Mouse (Mus musculus): Measurements from ENCODE around the gene Rpap1. TPM values are rescaled to one million over a fixed set of nuclear protein-coding genes. Genes with fewer than 3 reads are reported as not detected.
A peak's percentile ranks its signal among the peaks of the same experiment; 100 is the strongest.

The Rpap1 gene
- 10 to 100 TPM; 13.2 to 13.3 TPM for total RNA-seq (2021)
- long read RNA-seq, experiment 1, full-length matches to known transcripts, result 5 of 13 reads
- long read RNA-seq, experiment 1, partial matches to known transcripts, result 7 of 13 reads
- long read RNA-seq, experiment 1, other reads (novel, unspliced or antisense), result 1 of 13 reads
- long read RNA-seq, experiment 2, full-length matches to known transcripts, result 1 of 12 reads
- long read RNA-seq, experiment 2, partial matches to known transcripts, result 10 of 12 reads
- long read RNA-seq, experiment 2, other reads (novel, unspliced or antisense), result 1 of 12 reads

GRCm38 (mm10) chr2:119787206-119787883 lies at the start of gene Rpap1:
Gene Rpap1 (minus strand): TSS chr2:119787537.
- intact Hi-C loops (cut with DNase I), result no loop called here
- DNase-seq, result peak; percentile 84 to 89

DNA sequence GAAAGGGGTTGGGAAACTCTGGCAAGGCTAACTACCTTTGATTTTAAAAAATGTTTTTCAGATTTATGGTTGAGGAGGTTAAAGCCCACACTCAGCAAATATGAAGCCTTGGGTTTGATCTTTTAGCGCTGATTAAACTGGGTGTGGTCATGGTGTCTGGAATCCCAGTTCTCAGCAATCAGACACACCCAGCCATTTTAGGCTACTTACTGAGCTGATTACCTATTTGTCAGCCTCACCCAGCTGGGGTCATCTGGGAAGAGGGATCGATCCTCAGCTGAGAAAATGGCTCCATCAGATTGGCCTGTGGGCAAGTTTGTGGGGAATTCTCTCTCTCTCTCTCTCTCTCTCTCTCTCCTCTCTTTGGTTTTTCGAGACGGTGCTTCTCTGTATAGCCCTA lies 46.9 kb upstream of the Rpap1 start:
- intact Hi-C loops (cut with DNase I), result no loop called here
- no peak for DNase-seq

DNA sequence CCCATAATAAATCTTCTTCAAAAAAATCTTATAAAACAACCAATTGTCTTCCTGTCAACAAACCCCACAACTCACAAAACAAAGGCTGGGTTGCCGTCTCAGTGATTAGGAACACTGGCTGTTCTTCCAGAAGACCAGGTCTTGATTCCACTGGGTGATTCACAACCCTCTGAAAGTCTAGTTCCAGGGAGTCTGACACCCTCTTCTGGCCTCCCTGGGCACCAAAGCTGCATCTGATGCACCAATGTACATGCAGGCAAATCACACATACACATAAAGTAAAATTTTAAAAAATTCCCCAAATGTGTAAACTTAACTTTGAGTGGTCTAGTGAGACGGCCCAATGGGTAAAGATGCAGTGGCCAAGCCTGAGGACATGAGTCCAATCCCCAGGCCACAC lies 43.2 kb upstream of the Rpap1 start:
- intact Hi-C loops (cut with DNase I), result no loop called here

GRCm38 (mm10) chr2:119821136-119821535 lies 33.8 kb upstream of the Rpap1 start:
- intact Hi-C loops (cut with DNase I), result no loop called here
- no peak for DNase-seq

More for the DNA sequence above, 43.2 kb upstream of the Rpap1 start:
- DNase-seq, result no peak

DNA sequence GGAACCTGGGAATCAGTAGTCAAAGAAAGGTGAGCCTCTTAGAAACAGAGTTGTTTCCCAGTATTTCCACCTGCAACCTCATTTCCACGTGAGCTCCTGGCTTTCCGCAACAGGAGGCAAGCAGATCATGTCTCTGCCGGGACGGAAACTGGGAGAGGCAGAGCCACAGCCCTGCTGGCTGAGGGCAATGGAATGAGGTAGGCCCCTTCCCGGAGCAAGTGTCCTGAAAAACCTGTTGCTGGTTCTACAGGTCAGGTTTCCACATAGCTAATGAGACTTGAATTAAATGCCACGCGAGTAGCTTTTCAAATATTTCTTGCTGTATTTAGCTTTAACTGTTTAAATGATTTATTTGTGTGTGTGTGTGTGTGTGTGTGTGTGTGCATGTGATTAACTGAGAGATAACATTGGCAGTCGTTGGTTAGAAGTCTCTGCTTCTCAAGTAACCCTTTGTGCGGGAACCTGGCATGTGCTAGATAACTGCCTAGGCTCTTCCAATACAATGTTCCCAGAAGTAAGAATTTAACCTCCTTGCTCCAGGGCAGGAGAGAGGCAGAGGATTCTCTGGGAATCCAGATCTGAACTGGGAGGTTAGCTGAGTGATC lies 31.4 kb upstream of the Rpap1 start:
- DNase-seq, result no peak
- intact Hi-C loops (cut with DNase I), result no loop called here

GRCm38 (mm10) chr2:119817047-119817446 lies 29.7 kb upstream of the Rpap1 start:
- DNase-seq, result no peak
- intact Hi-C loops (cut with DNase I), result no loop called here

GRCm38 (mm10) chr2:119816611-119817010 lies 29.3 kb upstream of the Rpap1 start:
- no peak for DNase-seq
- intact Hi-C loops (cut with DNase I), result no loop called here

- DNase-seq, result peak; percentile 54 to 60
- intact Hi-C loops (cut with DNase I), result no loop called here
Observed at GRCm38 (mm10) chr2:119814376-119814933, 27.1 kb upstream of the Rpap1 start.

DNA sequence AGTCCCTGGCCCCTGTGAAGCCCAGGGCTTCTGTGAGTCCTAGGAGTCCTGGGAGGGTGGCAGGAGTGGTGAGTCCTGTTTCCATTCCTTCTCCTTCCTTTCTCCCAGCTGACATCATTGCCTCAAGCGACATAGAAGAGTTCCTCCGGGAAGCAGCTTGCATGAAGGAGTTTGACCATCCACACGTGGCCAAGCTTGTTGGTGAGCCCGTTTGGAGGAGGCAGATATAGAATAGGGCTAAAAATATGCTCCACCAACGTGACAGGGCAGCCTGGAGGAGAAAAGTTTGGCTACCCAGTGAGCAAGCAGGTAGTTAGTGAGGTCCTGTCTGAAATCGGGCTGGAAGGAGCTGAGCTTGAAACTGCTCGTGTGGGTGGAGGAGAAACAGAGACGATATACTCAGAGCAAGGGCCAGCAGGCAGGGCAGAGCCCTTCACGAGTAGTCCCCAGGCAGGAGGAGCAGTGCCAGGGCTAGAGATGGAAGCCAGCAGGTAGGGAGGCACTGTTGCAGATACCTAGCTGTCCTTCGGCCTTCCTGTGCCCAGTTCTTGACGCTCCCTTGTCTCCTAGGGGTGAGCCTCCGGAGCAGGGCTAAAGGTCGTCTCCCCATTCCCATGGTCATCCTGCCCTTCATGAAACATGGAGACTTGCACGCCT lies 24.3 kb upstream of the Rpap1 start:
- intact Hi-C loops (cut with DNase I), result no loop called here
- no peak for DNase-seq

DNA sequence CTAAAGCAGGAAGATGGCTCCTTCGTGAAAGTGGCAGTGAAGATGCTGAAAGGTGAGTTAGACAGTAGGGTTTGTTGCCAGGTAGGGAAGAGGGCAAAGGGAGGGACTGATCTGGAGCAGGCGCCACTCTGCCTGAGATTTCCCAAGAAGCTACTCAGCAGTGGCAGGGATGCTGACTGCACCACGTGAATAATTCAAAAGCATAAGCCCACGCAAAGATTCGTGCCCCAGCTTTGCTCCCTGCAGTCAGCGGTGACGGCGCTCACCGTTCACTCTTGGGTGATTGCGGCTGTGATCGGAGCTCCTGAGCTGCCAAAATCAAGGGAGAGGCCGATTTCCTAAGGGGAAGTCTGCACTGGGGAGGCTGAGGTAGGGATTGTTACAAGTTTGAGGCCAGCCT lies 23.6 kb upstream of the Rpap1 start:
- intact Hi-C loops (cut with DNase I), result no loop called here
- no peak for DNase-seq

DNA sequence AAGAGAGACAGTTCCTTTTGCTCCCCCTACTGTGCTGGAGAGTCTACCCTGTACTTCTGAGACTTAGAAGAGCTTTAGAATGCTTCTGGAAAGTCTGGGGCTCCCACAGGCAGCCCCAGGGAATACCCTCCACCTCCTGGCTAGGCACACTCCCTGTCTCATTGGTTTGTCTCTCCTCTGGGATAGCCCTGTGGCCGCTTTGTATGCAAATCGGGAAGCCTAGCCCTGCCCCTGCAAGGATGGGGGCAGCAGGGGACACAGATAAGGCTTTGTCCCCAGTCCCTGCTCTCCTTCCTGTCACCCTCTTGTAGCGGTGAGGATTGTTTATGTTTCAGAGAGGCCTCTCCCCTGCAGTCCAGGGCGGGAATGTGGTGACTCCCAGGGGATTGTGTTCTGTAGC lies 21.5 kb upstream of the Rpap1 start:
- intact Hi-C loops (cut with DNase I), result no loop called here
- DNase-seq, result no peak

- intact Hi-C loops (cut with DNase I), result no loop called here
Observed at GRCm38 (mm10) chr2:119808438-119808837, 21.1 kb upstream of the Rpap1 start.

DNA sequence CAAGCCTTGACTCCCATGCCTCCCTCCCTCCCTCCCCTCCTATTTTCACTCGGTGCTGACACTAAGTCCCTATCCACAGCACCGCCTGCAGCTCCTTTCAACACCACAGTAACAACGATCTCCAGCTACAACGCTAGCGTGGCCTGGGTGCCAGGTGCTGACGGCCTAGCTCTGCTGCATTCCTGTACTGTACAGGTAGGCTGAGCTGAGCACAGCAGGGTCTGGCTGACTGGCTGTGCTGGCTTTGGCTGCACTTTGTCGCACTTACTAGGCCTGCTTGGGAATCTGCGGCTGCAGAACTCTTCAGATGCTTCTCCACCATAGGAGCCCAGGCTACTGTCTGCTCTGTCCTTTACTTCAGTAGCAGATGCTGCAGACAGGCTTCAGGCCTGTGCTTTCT lies 18.2 kb upstream of the Rpap1 start:
- intact Hi-C loops (cut with DNase I), result no loop called here
- DNase-seq, result no peak

More at GRCm38 (mm10) chr2:119808438-119808837, 21.1 kb upstream of the Rpap1 start:
- no peak for DNase-seq

DNA sequence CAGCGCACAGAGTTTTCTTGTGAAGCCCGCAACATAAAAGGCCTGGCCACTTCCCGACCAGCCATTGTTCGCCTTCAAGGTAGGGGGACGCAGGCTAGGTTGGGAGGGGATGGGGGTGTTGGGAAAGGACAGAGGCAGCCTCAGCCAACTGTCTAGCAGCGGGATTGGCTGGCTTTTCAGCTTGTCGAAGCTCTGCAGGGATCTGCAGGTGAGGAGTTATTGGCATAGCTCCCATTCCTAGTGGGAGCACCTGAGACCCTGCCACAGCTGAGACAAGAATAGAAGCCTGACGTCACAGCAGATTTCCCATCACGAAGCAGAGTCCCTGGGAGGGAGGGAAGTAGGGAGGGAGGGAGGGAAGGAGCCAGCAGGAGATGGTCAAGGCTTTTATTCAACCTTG lies 17.4 kb upstream of the Rpap1 start:
- intact Hi-C loops (cut with DNase I), result no loop called here
- no peak for DNase-seq

DNA sequence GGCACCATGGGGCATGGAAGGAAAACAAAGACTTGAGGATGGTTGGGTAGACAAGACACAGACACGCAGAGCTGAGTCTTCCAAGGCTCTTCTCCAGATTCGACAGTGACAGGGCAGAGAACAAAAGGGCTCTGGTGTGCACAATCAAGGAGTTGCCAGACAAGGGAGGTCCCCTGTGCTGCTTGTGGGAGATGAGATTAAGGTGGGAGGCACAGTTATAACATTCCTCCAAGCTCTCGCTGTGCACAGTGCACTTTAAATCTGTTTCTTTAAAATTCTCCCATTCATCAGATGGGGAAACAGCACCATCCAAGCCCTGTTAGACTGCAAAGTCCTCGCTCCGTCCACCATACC lies 16.9 kb upstream of the Rpap1 start:
- intact Hi-C loops (cut with DNase I), result no loop called here
- DNase-seq, result no peak

- no peak for DNase-seq
- intact Hi-C loops (cut with DNase I), result no loop called here
Observed at GRCm38 (mm10) chr2:119803618-119804274, 16.4 kb upstream of the Rpap1 start.

- intact Hi-C loops (cut with DNase I), result no loop called here
- DNase-seq, result peak; percentile 37 to 40
Observed at GRCm38 (mm10) chr2:119802767-119803617, 15.7 kb upstream of the Rpap1 start.

- intact Hi-C loops (cut with DNase I), result no loop called here
- no peak for DNase-seq
Observed at GRCm38 (mm10) chr2:119800876-119801846, 13.8 kb upstream of the Rpap1 start.
